Mouse (Mus musculus): Measurements from ENCODE around the gene Nkg7.

Nkg7 gene

DNA sequence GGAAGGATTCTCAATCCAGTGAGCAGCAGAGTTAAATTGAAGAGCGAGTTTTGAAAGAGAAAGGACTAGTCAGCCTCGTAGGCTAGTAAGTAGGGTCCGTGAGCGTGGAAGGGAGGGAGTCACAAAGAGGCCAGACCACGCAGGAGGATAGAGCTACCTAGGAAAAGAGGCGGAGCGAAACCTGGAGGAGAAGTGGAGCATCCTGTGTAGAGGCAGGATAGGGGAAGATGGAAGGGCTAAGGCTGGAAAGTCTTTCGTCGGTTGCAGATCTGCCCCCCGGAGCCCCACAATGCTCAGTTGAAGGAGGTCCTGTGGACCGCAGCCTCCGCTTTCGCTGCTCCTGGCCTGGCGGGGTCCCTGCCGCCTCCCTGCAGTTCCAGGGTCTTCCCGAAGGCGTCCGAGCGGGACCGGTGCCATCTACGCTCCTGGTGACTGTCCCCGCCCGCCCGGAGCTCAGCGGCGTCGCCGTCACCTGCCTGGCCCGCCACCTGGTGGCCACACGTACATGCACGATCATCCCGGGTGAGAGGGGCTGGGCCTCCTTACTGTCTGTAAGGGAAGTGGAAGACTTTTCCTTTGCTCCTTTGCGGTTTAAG, 29.3 kb downstream of the Nkg7 start:
- H3K4me3 ChIP-seq (replicated peaks; ENCODE audit: low read length) = peak overlapping the region; percentile 86
- peaks cover 38% of the 10 kb centered on the region for H3K27me3 ChIP-seq (ENCODE audit: insufficient read depth, low read length)
- TF ChIP-seq NANOG (IDR thresholded peaks at IDR 0.05; ENCODE audit: borderline replicate concordance, low read length) (no peak), POU5F1 (IDR thresholded peaks at IDR 0.05; ENCODE audit: borderline replicate concordance, low read length) (no peak), CTCF (conservative IDR thresholded peaks at IDR 0.05; ENCODE audit: low read length) (peak; percentile 35)

GRCm38 (mm10) chr7:43470373-43470772, 33.5 kb downstream of the Nkg7 start:
- H3K27me3 ChIP-seq (ENCODE audit: insufficient read depth, low read length) = peaks cover 24% of the 10 kb centered on the region

More for the DNA sequence above, 29.3 kb downstream of the Nkg7 start:
- Histone ChIP-seq H3K9me3 (ENCODE audit: low read length) (no peaks in the 10 kb centered on the region), H3K4me1 (replicated peaks; ENCODE audit: low read depth, low read length) (peaks cover 32% of the 10 kb centered on the region), H3K36me3 (ENCODE audit: insufficient read depth, low read length) (peaks cover under 1% of the 10 kb centered on the region; the same call in 1 of the 2 replicates)

GRCm38 (mm10) chr7:43475706-43476105, 38.8 kb downstream of the Nkg7 start:
- TF ChIP-seq POU5F1 (IDR thresholded peaks at IDR 0.05; ENCODE audit: borderline replicate concordance, low read length) (no peak), NANOG (IDR thresholded peaks at IDR 0.05; ENCODE audit: borderline replicate concordance, low read length) (no peak), CTCF (conservative IDR thresholded peaks at IDR 0.05; ENCODE audit: low read length) (no peak)

More at GRCm38 (mm10) chr7:43470373-43470772, 33.5 kb downstream of the Nkg7 start:
- Histone ChIP-seq H3K4me3 (replicated peaks; ENCODE audit: low read length) (no peak overlapping the region), H3K4me1 (replicated peaks; ENCODE audit: low read depth, low read length) (peaks cover 10% of the 10 kb centered on the region), H3K36me3 (ENCODE audit: insufficient read depth, low read length) (peaks cover 5% of the 10 kb centered on the region; the same call in 1 of the 2 replicates), H3K9me3 (ENCODE audit: low read length) (no peaks in the 10 kb centered on the region)
- TF ChIP-seq NANOG (IDR thresholded peaks at IDR 0.05; ENCODE audit: borderline replicate concordance, low read length) (no peak), CTCF (conservative IDR thresholded peaks at IDR 0.05; ENCODE audit: low read length) (peak; percentile 88)

GRCm38 (mm10) chr7:43476376-43476775, 39.5 kb downstream of the Nkg7 start:
- Histone ChIP-seq H3K27me3 (ENCODE audit: insufficient read depth, low read length) (peaks cover 62% of the 10 kb centered on the region), H3K4me1 (replicated peaks; ENCODE audit: low read depth, low read length) (peaks cover 23% of the 10 kb centered on the region), H3K36me3 (ENCODE audit: insufficient read depth, low read length) (peaks cover 3% of the 10 kb centered on the region; the same call in 1 of the 2 replicates), H3K4me3 (replicated peaks; ENCODE audit: low read length) (peak overlapping the region; percentile 67), H3K9me3 (ENCODE audit: low read length) (no peaks in the 10 kb centered on the region)
- TF ChIP-seq POU5F1 (IDR thresholded peaks at IDR 0.05; ENCODE audit: borderline replicate concordance, low read length) (no peak), NANOG (IDR thresholded peaks at IDR 0.05; ENCODE audit: borderline replicate concordance, low read length) (no peak), CTCF (conservative IDR thresholded peaks at IDR 0.05; ENCODE audit: low read length) (no peak)

More at GRCm38 (mm10) chr7:43475706-43476105, 38.8 kb downstream of the Nkg7 start:
- H3K27me3 ChIP-seq (ENCODE audit: insufficient read depth, low read length) = peaks cover 62% of the 10 kb centered on the region
- H3K9me3 ChIP-seq (ENCODE audit: low read length) = no peaks in the 10 kb centered on the region
- peaks cover 5% of the 10 kb centered on the region; the same call in 1 of the 2 replicates for H3K36me3 ChIP-seq (ENCODE audit: insufficient read depth, low read length)
- peak overlapping the region; percentile 67 for H3K4me3 ChIP-seq (replicated peaks; ENCODE audit: low read length)
- peaks cover 23% of the 10 kb centered on the region for H3K4me1 ChIP-seq (replicated peaks; ENCODE audit: low read depth, low read length)

DNA sequence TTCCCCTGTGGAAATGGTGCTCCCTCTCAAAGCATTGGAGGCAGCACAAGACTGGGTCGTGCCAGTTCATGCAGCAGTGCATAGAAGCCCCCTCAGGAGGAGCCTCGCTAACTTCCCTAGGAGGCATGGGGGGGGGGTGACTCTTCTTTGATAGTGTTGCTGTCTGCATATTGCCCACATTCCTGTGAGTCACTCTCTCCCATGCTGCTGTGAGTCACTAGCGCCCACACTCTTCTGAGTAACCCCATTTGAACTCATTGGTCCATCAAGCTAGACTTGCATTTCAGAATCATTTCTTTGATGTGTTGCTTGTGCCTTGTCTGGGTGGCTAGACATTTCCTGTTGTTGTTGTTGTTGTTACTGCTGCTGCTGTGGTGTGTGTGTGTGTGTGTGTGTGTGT, 44.3 kb downstream of the Nkg7 start:
- peaks cover 56% of the 10 kb centered on the region for H3K27me3 ChIP-seq (ENCODE audit: insufficient read depth, low read length)
- no peak for TF ChIP-seq CTCF (conservative IDR thresholded peaks at IDR 0.05; ENCODE audit: low read length)
- no peak for TF ChIP-seq POU5F1 (IDR thresholded peaks at IDR 0.05; ENCODE audit: borderline replicate concordance, low read length)
- no peak for TF ChIP-seq NANOG (IDR thresholded peaks at IDR 0.05; ENCODE audit: borderline replicate concordance, low read length)
- peaks cover 19% of the 10 kb centered on the region for H3K4me1 ChIP-seq (replicated peaks; ENCODE audit: low read depth, low read length)
- no peaks in the 10 kb centered on the region for H3K9me3 ChIP-seq (ENCODE audit: low read length)
- no peaks in the 10 kb centered on the region for H3K36me3 ChIP-seq (ENCODE audit: insufficient read depth, low read length)
- H3K4me3 ChIP-seq (replicated peaks; ENCODE audit: low read length) = no peak overlapping the region

DNA sequence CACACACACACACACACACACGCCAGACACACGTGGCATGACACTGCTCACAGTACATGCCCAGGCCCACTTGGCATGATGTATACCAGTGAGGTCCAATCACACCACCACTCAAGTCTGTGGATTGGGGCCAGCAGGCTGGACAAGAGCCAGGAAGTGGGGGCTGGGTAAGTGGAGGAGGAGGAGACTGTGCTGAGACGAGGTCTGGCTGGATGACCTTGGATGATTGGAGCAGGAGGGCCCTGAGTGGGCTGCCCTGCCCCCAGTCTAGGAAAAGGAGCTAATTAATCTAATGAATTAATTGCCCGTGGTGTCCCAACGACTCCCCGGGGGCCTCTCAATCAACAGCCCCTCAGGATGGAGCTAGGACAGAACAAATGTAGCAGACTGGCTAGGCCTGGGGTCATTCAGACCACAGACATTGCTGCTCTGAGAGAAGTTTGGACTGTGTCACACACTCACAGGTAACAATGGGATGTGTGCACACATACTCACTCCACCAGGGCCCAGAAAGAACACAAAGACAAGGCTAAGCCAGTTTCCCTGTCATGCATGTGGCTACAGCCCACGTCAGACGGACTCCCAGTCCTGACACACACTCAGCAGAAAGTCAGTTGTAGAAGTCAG, 45.3 kb downstream of the Nkg7 start:
- Histone ChIP-seq H3K4me1 (replicated peaks; ENCODE audit: low read depth, low read length) (peaks cover 9% of the 10 kb centered on the region), H3K36me3 (ENCODE audit: insufficient read depth, low read length) (no peaks in the 10 kb centered on the region), H3K27me3 (ENCODE audit: insufficient read depth, low read length) (peaks cover 55% of the 10 kb centered on the region), H3K4me3 (replicated peaks; ENCODE audit: low read length) (no peak overlapping the region), H3K9me3 (ENCODE audit: low read length) (no peaks in the 10 kb centered on the region)
- TF ChIP-seq POU5F1 (IDR thresholded peaks at IDR 0.05; ENCODE audit: borderline replicate concordance, low read length) = no peak
- no peak for TF ChIP-seq NANOG (IDR thresholded peaks at IDR 0.05; ENCODE audit: borderline replicate concordance, low read length)
- TF ChIP-seq CTCF (conservative IDR thresholded peaks at IDR 0.05; ENCODE audit: low read length) = no peak

GRCm38 (mm10) chr7:43483236-43483635, 46.4 kb downstream of the Nkg7 start:
- peaks cover 8% of the 10 kb centered on the region for H3K4me1 ChIP-seq (replicated peaks; ENCODE audit: low read depth, low read length)
- H3K27me3 ChIP-seq (ENCODE audit: insufficient read depth, low read length) = peaks cover 53% of the 10 kb centered on the region
- H3K4me3 ChIP-seq (replicated peaks; ENCODE audit: low read length) = no peak overlapping the region
- no peak for TF ChIP-seq CTCF (conservative IDR thresholded peaks at IDR 0.05; ENCODE audit: low read length)
- TF ChIP-seq POU5F1 (IDR thresholded peaks at IDR 0.05; ENCODE audit: borderline replicate concordance, low read length) = no peak
- no peak for TF ChIP-seq NANOG (IDR thresholded peaks at IDR 0.05; ENCODE audit: borderline replicate concordance, low read length)
- no peaks in the 10 kb centered on the region for H3K36me3 ChIP-seq (ENCODE audit: insufficient read depth, low read length)
- no peaks in the 10 kb centered on the region for H3K9me3 ChIP-seq (ENCODE audit: low read length)

Data from E14TG2a.4 (cell line).